Comparison of ENCODE assay signal across 8 mouse cellular contexts in the genomic region with DNA sequence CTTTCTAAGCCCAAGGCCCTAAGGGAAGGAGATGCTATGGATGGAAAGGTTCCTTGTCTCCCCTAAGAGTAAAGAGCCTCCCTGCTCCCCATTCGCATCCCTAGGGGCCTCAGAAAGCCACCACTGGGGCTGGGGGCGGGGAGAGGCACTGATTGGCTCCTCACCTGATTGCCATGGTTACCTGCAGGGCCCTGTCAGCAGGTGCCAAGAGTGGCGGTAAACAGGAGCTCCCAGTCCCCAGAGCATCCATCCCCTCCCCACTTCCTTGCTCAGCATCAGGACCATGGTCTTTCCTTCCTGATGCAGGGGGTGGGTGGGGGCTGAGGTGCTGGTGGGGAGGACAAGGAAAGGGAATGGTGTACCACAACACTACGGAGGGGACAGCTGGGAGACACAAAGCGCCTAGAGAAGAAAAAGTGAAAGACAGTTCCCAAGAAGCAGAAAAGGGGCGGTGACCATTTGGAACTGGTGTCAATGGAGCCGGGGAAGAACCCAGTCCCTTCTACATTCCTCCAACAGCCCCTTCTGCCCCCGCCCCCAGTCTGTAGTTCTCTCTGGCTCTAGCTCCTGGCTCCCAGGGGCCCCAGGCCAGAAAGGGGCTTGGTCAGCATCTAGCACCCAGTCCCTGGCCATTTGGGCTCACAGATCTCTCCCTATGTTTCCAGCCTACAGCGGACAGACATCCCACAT. TPM values are rescaled to one million over a fixed set of nuclear protein-coding genes. Genes with fewer than 3 reads are reported as not detected.
DNase-seq lines count a peak whose midpoint lies in the region; ATAC-seq and TF ChIP-seq lines count a peak whose summit lies in the region.

No protein-coding gene starts in this region.

- no peaks in the 10 kb centered on the region; the same call in 1 of the 2 replicates for H3K79me2 ChIP-seq in heart, adult 2 months (replicated peaks; ENCODE audit: control insufficient read depth, insufficient read depth, low read length)

- no peak for TF ChIP-seq EP300 in heart, adult 2 months (IDR thresholded peaks at IDR 0.05; ENCODE audit: insufficient read depth, low read depth, low read length)
- no peak for TF ChIP-seq EP300 in stomach, postnatal 0 days (optimal IDR thresholded peaks at IDR 0.05)

- ATAC-seq in heart, embryonic 11.5 days (replicated peaks; ENCODE audit: insufficient number of reproducible peaks, low FRiP score, low TSS enrichment) = no peak
- ATAC-seq in stomach, postnatal 0 days (ENCODE audit: low FRiP score, low TSS enrichment) = no peak

- peak overlapping the region; percentile 6; the same call in 1 of the 2 replicates for H3K4me2 ChIP-seq in heart, embryonic 11.5 days
- H3K4me2 ChIP-seq in stomach, postnatal 0 days (replicated peaks; ENCODE audit: low read depth) = 0 out of 2 replicates have a peak overlapping the region, but pooled peaks have one; percentile 3

- no peak for TF ChIP-seq POLR2A in heart, adult 2 months (IDR thresholded peaks at IDR 0.05; ENCODE audit: insufficient read depth, low read depth, low read length)

- no peak overlapping the region for H3K27ac ChIP-seq in heart, embryonic 11.5 days (ENCODE audit: low read depth, low read length)
- no peak overlapping the region for H3K27ac ChIP-seq in heart, adult 2 months
- H3K27ac ChIP-seq in limb, embryonic 10.5 days = no peak overlapping the region
- H3K27ac ChIP-seq in stomach, postnatal 0 days (replicated peaks) = 0 out of 2 replicates have a peak overlapping the region, but pooled peaks have one; percentile 18

- H3K36me3 ChIP-seq in heart, embryonic 11.5 days (ENCODE audit: control insufficient read depth, insufficient read depth, low read length) = peaks cover 9% of the 10 kb centered on the region; the same call in 1 of the 2 replicates
- no peaks in the 10 kb centered on the region for H3K36me3 ChIP-seq in heart, adult 2 months (ENCODE audit: control insufficient read depth, insufficient read depth, low read length)
- peaks cover 64% of the 10 kb centered on the region for H3K36me3 ChIP-seq in limb, embryonic 10.5 days
- H3K36me3 ChIP-seq in stomach, postnatal 0 days (ENCODE audit: control insufficient read depth, insufficient read depth, low read length) = peaks cover 18% of the 10 kb centered on the region

- H3K27me3 ChIP-seq in heart, embryonic 11.5 days (ENCODE audit: control insufficient read depth, insufficient read depth, low read length) = no peaks in the 10 kb centered on the region
- H3K27me3 ChIP-seq in heart, adult 2 months (ENCODE audit: control insufficient read depth, insufficient read depth, low read length) = no peaks in the 10 kb centered on the region
- H3K27me3 ChIP-seq in limb, embryonic 10.5 days (ENCODE audit: low read depth, poor library complexity, severe bottlenecking) = no peaks in the 10 kb centered on the region
- no peaks in the 10 kb centered on the region for H3K27me3 ChIP-seq in stomach, postnatal 0 days (ENCODE audit: control insufficient read depth, insufficient read depth, low read length)

- peaks cover 39% of the 10 kb centered on the region for H3K4me1 ChIP-seq in heart, embryonic 11.5 days (ENCODE audit: control insufficient read depth, insufficient read depth, low read length)
- H3K4me1 ChIP-seq in heart, adult 2 months (ENCODE audit: control insufficient read depth, insufficient read depth, low read length) = peaks cover 3% of the 10 kb centered on the region
- H3K4me1 ChIP-seq in limb, embryonic 10.5 days = peaks cover 51% of the 10 kb centered on the region
- H3K4me1 ChIP-seq in stomach, postnatal 0 days (replicated peaks; ENCODE audit: control insufficient read depth, insufficient read depth) = peaks cover 8% of the 10 kb centered on the region; the same call in 1 of the 2 replicates

- 64% methylated on average over 7 of the region's 9 CpGs for WGBS in heart, embryonic 11.5 days (ENCODE audit: insufficient replicate concordance)
- 76% methylated on average over 9 of the region's 9 CpGs for whole genome bisulfite sequencing in heart, adult 2 months
- WGBS in limb, embryonic 10.5 days = 56% methylated on average over 9 of the region's 9 CpGs
- WGBS in stomach, postnatal 0 days = 42% methylated on average over 9 of the region's 9 CpGs

- intact Hi-C loops in heart, adult 2 months (cut with DNase I) = no loop called here

- TF ChIP-seq CTCF in heart, adult 2 months (IDR thresholded peaks at IDR 0.05) = no peak
- no peak for TF ChIP-seq CTCF in stomach, postnatal 0 days (IDR thresholded peaks at IDR 0.05; ENCODE audit: low read depth)

- H3K9me3 ChIP-seq in heart, embryonic 11.5 days (replicated peaks; ENCODE audit: control insufficient read depth, low read length) = no peaks in the 10 kb centered on the region
- H3K9me3 ChIP-seq in limb, embryonic 10.5 days (replicated peaks) = no peaks in the 10 kb centered on the region
- H3K9me3 ChIP-seq in stomach, postnatal 0 days (ENCODE audit: control insufficient read depth, low read length) = no peaks in the 10 kb centered on the region

- DNase-seq in heart, adult 2 months = no peak
- DNase-seq in right cerebral cortex, postnatal 14 days = peak; percentile 55
- DNase-seq in right cerebral cortex, adult 18-20 months = no peak
- no peak for DNase-seq in limb, embryonic 10.5 days (ENCODE audit: low spot score)
- DNase-seq in stomach, postnatal 0 days (ENCODE audit: low spot score) = peak; percentile 14
- DNase-seq in urinary bladder, postnatal 36 days (ENCODE audit: low spot score in 2 of 2) = no peak
- DNase-seq in layer of hippocampus, adult 11-12 months (ENCODE audit: low spot score) = no peak

- H3K9ac ChIP-seq in heart, embryonic 11.5 days (ENCODE audit: low read depth, low read length) = no peak overlapping the region
- no peak overlapping the region for H3K9ac ChIP-seq in heart, adult 2 months (ENCODE audit: low read depth, low read length)
- H3K9ac ChIP-seq in stomach, postnatal 0 days (ENCODE audit: low read length) = peak overlapping the region; percentile 13; the same call in 1 of the 2 replicates

- no peak overlapping the region for H3K4me3 ChIP-seq in heart, embryonic 11.5 days (ENCODE audit: low read depth, low read length)
- no peak overlapping the region for H3K4me3 ChIP-seq in heart, adult 2 months
- peak overlapping the region; percentile 21 for H3K4me3 ChIP-seq in limb, embryonic 10.5 days
- H3K4me3 ChIP-seq in stomach, postnatal 0 days (ENCODE audit: low read depth, low read length) = no peak overlapping the region

RNA-seq across cellular contexts. Expression of a gene that starts 4.4 kb away (rescaled TPM):
- 10.3 and 16.4 TPM in 2 replicates for polyA plus RNA-seq in heart, embryonic 11.5 days (2014; fragmentation: Nextera tagmentation; extraction: Ambion mirVana)
- total RNA-seq in heart, adult 2 months (2021) = 1 to 10 TPM; 4.1 to 5.6 TPM
- polyA plus RNA-seq in heart, adult 2 months (2012; rRNA removed) = 9.5 and 17.8 TPM in 2 replicates
- 21.0 and 21.5 TPM in 2 replicates for polyA plus RNA-seq in limb, embryonic 10.5 days (2016; fragmentation: Nextera tagmentation; extraction: Ambion mirVana)
- polyA plus RNA-seq in stomach, postnatal 0 days (2015; fragmentation: Nextera tagmentation; extraction: Ambion mirVana) = 5.9 and 6.6 TPM in 2 replicates

RNA-seq across cellular contexts. Expression of a gene that starts 7.3 kb away (rescaled TPM):
- polyA plus RNA-seq in heart, embryonic 11.5 days (2014; fragmentation: Nextera tagmentation; extraction: Ambion mirVana) = 416 and 447 TPM in 2 replicates
- 100 to 1,000 TPM; 135 to 139 TPM for total RNA-seq in heart, adult 2 months (2021)
- 273 and 314 TPM in 2 replicates for polyA plus RNA-seq in heart, adult 2 months (2012; rRNA removed)
- 626 and 675 TPM in 2 replicates for polyA plus RNA-seq in limb, embryonic 10.5 days (2016; fragmentation: Nextera tagmentation; extraction: Ambion mirVana)
- polyA plus RNA-seq in stomach, postnatal 0 days (2015; fragmentation: Nextera tagmentation; extraction: Ambion mirVana) = 405 and 438 TPM in 2 replicates

RNA-seq across cellular contexts. Expression of a gene that starts 10.2 kb away (rescaled TPM):
- polyA plus RNA-seq in heart, embryonic 11.5 days (2014; fragmentation: Nextera tagmentation; extraction: Ambion mirVana) = 45.8 and 52.3 TPM in 2 replicates
- total RNA-seq in heart, adult 2 months (2021) = 100 to 1,000 TPM; 130 to 137 TPM
- polyA plus RNA-seq in heart, adult 2 months (2012; rRNA removed) = 82.7 and 106 TPM in 2 replicates
- 9.4 and 15.3 TPM in 2 replicates for polyA plus RNA-seq in limb, embryonic 10.5 days (2016; fragmentation: Nextera tagmentation; extraction: Ambion mirVana)
- 44.2 TPM in 2 replicates for polyA plus RNA-seq in stomach, postnatal 0 days (2015; fragmentation: Nextera tagmentation; extraction: Ambion mirVana)

RNA-seq across cellular contexts. Expression of a gene that starts 32.6 kb away (rescaled TPM):
- 2.9 and 3.3 TPM in 2 replicates for polyA plus RNA-seq in heart, embryonic 11.5 days (2014; fragmentation: Nextera tagmentation; extraction: Ambion mirVana)
- total RNA-seq in heart, adult 2 months (2021) = 10 to 100 TPM; 67.1 to 72.5 TPM
- polyA plus RNA-seq in heart, adult 2 months (2012; rRNA removed) = 37.9 and 46.2 TPM in 2 replicates
- polyA plus RNA-seq in limb, embryonic 10.5 days (2016; fragmentation: Nextera tagmentation; extraction: Ambion mirVana) = 2.5 TPM in 2 replicates
- polyA plus RNA-seq in stomach, postnatal 0 days (2015; fragmentation: Nextera tagmentation; extraction: Ambion mirVana) = 1.1 TPM in 2 replicates

RNA-seq across cellular contexts. Expression of a gene that starts 48.6 kb away (rescaled TPM):
- polyA plus RNA-seq in heart, embryonic 11.5 days (2014; fragmentation: Nextera tagmentation; extraction: Ambion mirVana) = 0.70 and 1.2 TPM in 2 replicates
- 10 to 100 TPM; 20.8 to 21.4 TPM for total RNA-seq in heart, adult 2 months (2021)
- 13.8 and 18.1 TPM in 2 replicates for polyA plus RNA-seq in heart, adult 2 months (2012; rRNA removed)
- polyA plus RNA-seq in limb, embryonic 10.5 days (2016; fragmentation: Nextera tagmentation; extraction: Ambion mirVana) = 1.6 and 1.9 TPM in 2 replicates
- 0.73 and 0.75 TPM in 2 replicates for polyA plus RNA-seq in stomach, postnatal 0 days (2015; fragmentation: Nextera tagmentation; extraction: Ambion mirVana)

Comparison
In these comparisons a context has a peak if more than half of its experiments do, and no peak if none do; other contexts are left out.
1. DNase-seq: peak in right cerebral cortex, postnatal 14 days (single experiment) and stomach, postnatal 0 days (single experiment); none in heart, adult 2 months (0 of 2), right cerebral cortex, adult 18-20 months (single experiment), limb, embryonic 10.5 days (single experiment), urinary bladder, postnatal 36 days (0 of 2) and layer of hippocampus, adult 11-12 months (single experiment).